Mouse (Mus musculus): ENCODE measurements around the gene Rpgr.

Rpgr gene

GRCm38 (mm10) chrX:10073966-10074365 lies 142.8 kb downstream of the Rpgr start:
- DNase-seq (ENCODE audit: low spot score in 2 of 2) = no peak

GRCm38 (mm10) chrX:10071529-10071928 lies 145.2 kb downstream of the Rpgr start:
- DNase-seq (ENCODE audit: low spot score in 2 of 2) = no peak

GRCm38 (mm10) chrX:10070689-10071088 lies 146.0 kb downstream of the Rpgr start:
- no peak for DNase-seq (ENCODE audit: low spot score in 2 of 2)

- DNase-seq (ENCODE audit: low spot score in 2 of 2) = no peak
These were observed 147.3 kb downstream of the Rpgr start for GRCm38 (mm10) chrX:10069405-10069804.

- no peak for DNase-seq (ENCODE audit: low spot score in 2 of 2)
These were observed 152.9 kb downstream of the Rpgr start for GRCm38 (mm10) chrX:10063781-10064180.

- no peak for DNase-seq (ENCODE audit: low spot score in 2 of 2)
These were observed 153.4 kb downstream of the Rpgr start for GRCm38 (mm10) chrX:10063361-10063760.

- DNase-seq (ENCODE audit: low spot score in 2 of 2) = no peak
These were observed 154.5 kb downstream of the Rpgr start for GRCm38 (mm10) chrX:10062201-10062600.

- no peak for DNase-seq (ENCODE audit: low spot score in 2 of 2)
These were observed 182.1 kb downstream of the Rpgr start for GRCm38 (mm10) chrX:10034666-10035065.

Data from thymus, postnatal 10 days (tissue).